Mouse (Mus musculus) frontal cortex, postnatal 10 days (tissue): Measurements from ENCODE around the gene Xrra1.
"Not testable (repeated sequence)": the region's sequence is repeated elsewhere in the genome, so short reads cannot be mapped to it uniquely, and the experiment has no call there.

Experiments used
- DNase-seq, 2 experiments: peaks; one replicate each; pipeline ENCODE4 v3.0.0; 2022; ENCODE audit warnings: low spot score in 2 of 2, mixed read lengths in 1 of 2

The Xrra1 gene

DNA sequence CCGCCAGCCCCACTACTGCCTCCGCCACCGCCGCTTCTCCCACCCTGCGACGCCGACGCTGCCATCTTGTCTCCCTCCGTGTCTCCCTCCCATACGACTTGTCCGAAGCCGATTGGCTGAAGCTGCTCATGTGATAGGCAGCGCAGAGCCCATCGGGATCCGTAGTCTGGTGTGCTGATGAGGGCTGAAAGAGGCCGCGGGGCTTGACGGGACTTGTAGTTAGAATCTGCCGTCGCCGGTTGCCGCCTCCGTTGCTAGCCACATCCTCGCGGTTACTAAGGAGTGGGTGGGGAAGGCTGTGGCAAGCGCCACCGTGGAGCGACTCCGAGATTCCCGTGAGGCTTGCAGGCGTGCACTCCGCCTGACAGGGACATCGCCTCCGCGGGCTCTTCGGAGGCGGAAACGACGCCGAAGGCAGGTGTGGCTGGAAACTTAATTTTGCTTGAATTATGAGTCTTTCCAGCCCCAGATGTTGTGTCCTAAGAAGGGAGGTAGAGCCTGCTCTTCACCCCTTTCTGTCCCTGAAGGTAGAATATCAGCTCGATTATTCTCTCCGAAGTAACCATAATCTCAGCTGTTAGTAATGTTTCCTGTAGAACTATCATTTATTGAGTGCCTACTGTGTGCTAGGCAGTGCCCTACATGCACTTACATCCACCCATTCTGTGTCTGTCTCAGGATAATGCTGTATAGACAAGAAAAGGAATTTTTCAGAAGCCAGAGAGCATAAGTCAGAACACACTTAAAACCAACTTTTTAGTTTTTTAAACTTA, at the start of gene Xrra1:
Gene Xrra1, plus strand, starts transcription at position 304 of the 773 bp plus-strand sequence.
- DNase-seq = peak; percentile 98

DNA sequence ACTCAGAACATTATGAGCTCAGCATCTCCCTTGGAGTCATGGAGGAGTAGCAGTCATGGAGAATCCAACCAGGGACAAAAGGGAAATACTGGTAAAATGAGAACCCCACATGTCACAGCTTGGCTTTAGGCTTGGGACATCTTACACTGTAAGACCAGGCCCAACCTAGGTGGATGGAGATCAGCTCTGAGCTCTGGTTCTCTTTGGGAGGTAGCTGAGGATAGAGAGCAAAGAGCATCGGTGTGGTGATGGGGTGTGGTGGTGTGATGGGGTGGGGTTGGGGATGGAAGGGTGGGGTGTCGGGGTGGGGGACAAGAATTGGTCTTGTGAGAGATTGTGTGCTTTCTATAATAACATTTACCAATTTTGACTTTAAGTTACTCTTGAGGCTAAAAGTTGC, 48.1 kb upstream of the Xrra1 start:
- no peak for DNase-seq

DNA sequence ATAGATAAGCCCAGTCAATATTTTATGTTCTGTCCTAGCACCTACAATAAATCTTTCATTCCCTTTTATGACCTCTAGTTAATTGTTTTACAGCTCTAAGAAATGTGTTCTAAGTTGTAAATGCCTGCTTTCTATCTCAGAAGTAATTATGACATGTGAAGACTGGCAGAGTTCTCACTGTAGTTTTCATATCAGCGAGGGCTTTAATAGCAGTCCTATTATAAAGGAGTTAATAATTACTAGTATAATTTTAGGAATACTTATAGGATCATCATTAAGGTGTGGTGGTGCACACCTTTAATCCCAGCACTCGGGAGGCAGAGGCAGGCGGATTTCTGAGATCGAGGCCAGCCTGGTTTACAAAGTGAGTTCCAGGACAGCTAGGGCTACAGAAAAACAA, 47.3 kb upstream of the Xrra1 start:
- DNase-seq = no peak

DNA sequence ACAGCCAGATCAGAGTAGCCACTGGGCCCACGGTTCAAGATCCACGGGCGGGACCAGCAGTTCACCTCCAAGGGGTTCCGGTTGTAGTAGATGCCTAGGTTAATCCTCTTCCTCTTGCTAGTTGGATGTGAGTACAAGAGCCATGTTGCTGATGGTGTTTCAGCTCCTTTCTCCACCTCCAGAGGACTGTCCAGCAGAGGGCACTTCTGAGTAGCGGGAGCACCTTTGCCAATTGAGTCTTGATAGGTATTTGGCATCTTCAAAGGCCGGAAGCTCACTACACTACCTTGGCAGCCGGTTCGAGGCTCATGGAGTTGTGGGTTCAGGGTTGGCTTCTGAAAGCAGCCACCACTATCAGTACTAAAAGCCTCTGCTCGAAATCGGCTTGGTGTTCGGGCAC, 45.5 kb upstream of the Xrra1 start:
- DNase-seq = no peak

DNA sequence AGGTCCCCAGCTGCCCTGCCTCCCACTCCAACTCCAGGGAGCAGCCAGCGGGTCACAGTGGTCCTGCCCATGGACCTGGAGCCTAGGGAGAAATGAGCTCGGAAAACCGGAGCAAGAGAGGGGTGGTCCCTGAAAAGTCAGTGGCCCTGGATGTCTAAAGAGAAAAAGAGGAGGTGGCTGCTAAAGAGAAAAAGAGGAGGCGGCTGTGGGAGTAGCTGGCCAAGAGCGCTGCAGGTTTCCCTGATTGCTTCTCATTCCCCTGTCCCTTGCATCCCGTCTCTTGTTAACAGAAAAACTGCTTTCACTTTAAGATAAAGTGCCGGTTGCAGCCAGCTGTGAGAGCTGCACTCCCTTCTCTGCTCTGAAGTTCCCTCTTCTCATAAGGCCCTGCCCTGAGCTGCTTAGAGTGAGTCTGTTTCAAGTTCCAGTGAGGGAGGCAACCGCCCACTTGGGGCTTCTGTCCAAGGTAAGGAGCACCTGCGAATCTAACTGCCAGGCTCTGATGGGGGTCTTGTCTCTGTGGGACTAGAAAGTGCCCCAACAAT, 40.7 kb upstream of the Xrra1 start:
- DNase-seq = not testable (repeated sequence)

DNA sequence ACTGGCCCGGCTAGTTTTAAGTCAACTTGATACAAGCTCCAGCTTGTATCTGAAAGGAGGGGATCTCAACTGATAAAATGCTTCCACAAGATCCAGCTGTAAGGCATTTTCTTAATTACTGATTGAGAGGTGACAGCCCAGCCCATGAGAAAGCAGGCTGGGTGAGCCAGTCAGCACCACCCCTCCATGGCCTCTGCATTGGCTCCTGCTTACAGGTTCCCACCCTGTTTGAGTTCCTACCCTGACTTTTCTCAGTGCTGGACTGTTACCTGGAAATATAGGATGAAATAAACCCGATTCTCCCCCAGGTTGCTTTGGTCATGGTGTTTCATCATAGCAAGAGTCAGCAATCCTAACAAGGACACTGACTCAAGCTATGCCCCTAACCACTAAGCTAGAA, 37.0 kb upstream of the Xrra1 start:
- DNase-seq = no peak

DNA sequence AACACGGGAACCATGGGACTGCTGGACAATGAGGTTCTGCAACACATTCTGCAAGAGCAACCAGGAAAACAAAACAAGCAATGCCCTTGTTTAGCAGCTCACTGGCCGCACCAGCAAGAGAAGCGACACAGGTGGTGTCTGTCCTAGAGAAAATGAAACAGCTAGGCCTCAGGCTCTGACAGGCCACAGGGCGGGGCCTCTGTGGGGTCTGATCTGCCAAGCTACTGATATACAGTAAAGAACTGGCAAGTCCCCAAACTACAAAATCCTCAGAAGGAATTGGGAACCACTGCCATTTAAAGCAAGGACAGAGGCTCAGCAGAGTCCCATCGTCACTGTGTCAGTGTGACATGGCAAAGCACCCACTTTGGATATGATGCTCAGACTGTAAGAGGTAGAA, 36.5 kb upstream of the Xrra1 start:
- DNase-seq = no peak

DNA sequence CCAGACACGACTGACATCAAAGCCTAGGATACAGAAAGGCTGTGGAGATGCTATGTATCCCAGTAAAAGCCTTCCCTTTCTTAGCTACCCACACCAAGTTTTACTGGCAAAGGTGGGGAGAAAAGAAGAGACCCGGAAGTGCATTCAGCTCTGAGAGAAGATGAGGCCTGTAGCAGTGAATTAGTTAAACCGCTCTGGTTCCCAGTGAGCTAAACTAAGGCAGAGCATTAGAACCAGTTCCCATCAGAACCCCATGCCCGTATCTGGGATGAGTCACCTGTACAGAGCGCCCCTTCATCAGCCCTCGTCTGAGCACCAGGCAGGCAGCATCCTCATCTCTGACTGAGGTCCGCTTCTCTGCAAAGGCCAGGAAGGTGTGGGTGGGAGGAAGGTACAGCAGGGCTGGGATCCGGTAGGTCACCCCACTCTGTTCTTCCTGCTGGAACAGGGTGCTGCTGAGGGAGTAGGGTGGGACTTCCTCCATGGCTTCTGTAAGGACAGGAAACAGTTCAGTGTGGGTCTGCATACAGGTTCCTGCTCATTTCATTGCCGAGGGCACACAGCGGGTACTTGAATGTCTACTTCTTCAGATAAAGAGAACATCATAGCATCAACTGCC, 35.8 kb upstream of the Xrra1 start:
- DNase-seq = no peak

DNA sequence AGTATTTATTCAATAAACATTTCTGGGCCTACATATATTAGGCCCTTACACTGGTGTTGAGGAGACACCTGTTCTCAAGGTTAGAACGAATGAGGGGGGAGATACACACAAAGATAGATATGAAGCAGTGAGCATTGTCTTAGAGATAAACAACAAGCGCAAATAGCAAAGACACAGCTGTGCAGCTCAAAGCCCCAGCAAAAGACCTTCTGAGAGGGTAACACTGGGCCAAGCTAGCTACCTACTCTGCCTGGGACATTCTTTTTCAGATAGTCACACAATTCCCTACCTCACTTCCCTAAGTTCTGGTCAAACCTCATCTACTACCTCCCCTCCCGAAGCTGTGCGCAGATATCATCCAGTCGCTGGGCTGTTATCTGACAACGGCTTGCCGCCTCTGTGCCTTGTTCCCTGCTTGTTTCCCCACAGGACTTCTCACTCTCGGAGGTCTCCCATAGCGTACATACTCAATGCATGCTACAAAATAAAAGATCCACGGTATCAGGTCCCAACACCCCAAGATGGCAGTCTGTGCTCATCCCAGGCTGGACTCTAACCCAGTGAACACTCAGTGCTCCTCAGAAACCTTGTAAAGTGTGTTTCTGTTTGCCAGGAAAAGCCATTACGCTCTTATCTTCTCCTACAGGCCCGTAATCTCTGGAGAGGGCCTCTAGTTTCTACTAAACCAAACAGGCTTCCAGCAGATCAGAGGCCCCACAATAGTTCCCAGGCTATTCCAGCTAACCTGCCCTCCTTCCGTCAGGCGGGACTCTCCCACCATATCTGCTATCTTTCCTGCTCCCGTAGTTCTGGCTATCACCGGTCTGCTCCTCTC, 34.0 kb upstream of the Xrra1 start:
- no peak for DNase-seq

DNA sequence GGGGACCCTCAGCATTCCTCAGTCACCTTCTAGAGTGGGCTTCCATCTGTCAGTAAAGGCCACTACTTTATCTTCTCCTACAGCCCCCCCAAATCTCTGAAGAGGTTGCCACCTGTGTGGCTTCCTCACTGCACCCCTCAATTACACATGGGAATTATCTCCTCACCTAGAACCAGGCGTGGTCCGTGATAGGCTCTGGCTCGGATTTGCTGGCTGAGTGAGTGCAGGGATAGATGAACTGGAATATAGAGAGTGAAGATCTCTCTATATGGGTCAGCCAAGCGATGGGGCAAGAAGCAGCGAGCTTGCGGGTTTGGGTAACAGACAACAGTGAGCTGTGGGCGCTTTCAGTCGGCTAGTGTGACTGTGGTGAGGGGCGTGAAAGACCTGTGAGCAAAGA, 33.4 kb upstream of the Xrra1 start:
- no peak for DNase-seq

DNA sequence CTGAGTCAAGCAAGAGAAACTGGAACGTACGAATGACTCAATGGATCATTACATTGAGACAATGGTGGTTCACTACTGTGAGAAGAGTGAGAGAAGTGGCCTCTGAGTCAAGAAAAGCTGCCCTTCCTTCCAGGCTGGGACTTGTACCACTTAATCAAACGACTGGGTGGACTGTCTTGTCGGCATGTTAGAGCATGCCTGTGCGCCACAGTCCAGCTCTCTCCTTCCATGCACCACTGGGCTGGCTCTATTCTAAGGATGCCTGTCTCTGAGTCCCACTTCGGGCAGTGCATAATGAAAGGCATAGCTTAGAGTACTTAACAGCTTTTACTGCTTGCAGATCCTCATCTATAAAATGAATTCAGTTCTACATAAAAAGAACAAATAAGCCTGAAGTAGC, 32.8 kb upstream of the Xrra1 start:
- DNase-seq = no peak

DNA sequence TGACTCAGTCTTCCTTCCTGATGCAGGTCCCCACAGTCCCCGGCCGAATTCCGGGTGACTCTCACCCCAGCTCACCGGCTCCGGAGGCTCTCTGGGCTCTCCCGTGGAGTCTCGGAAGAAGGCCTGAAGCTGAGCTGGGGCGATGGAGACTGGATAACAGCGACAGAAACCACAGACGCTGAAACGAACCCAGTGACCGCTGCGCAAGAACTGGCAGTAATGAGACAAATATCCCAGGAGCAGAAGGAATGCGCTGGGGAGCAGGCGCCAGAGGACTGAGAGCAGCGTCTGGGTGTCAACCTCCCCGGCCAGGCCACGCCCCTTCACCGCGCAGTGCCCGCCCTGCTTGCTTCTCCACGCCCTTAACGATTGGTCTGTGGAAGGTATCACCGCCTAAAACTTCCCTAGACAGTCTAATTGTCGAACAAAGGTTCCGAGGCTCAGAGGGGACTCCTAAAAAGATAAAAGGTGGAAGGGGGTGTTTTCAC, 30.8 kb upstream of the Xrra1 start, which contains the start of gene Neu3:
Gene Neu3, minus strand, starts transcription at position 335 of the 488 bp plus-strand sequence.
- peak; percentile 83 to 87 for DNase-seq

DNA sequence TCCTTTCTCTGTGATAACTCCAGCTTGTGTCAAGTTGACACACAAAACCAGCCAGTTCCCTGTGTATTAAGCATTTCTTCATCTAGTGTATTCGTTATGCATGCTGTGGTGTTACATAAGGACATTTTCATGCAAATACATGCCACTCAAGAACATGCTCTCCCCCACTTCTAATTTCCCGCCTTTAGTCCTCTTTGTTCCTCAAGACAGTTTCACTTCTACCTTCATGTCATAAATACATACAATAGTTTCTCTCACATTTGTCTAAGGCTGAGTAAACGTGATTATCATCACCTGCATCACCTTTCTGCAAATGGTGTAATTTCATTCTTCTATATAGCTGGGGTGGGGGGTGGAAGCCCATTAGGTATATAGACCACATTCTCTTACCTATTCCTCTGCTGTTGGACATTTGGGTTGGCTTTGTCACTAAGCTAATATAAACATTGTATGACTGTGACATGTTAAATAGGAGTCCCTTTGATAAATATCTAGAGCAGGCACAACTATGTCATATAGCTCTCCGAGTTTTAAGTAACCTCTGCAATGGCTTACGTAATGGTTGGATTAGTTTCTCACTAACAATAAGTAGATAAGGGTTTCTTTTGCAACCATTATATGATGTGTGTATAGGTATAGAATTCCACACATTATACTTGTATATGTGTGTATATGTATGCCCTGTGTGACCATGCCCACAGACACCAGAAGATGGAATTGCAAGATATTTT, 25.6 kb upstream of the Xrra1 start:
- no peak for DNase-seq

DNA sequence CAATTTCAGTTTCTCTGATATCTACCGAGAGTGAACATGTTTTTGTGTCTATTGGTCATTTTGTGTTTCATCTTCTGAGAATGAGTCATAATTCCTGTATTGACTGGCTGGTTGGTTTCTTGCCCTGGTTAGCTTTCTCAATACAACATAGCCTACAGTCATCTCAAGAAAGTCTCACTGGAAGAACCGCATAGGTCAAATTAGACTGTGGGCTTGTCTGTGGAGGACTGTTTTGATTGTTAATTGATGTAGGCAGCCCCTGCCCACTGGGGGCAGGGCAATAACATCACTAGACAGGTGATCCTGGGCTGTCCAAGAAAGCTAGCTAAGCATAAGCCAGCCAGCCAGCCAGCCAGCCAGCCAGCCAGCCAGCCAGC, 25.1 kb upstream of the Xrra1 start:
- no peak for DNase-seq

DNA sequence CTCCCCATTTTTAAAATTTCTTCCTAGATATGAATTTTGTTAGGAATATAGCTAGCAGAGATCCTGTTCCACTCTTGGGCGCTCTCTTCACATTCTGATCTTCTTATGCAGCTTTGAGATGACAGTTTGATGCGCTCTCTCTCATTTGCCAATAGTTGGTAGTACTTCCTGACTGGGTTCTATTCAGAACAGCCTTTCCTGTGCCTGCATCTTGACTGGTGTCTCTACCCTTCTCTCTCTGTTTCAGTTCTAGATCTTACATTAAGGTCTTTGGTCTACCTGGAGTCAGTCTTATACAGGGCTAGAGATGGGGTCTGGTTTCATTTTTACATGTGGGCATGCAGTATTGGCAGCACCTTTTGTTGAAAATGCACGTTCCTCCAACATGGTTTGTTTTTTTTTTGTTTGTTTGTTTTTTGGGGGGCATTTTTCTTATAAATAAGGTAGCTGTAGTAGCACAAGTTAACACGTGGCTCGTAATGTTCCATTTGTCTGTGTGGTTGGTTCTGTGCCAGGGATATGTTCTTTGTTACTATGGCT, 24.5 kb upstream of the Xrra1 start:
- no peak for DNase-seq

DNA sequence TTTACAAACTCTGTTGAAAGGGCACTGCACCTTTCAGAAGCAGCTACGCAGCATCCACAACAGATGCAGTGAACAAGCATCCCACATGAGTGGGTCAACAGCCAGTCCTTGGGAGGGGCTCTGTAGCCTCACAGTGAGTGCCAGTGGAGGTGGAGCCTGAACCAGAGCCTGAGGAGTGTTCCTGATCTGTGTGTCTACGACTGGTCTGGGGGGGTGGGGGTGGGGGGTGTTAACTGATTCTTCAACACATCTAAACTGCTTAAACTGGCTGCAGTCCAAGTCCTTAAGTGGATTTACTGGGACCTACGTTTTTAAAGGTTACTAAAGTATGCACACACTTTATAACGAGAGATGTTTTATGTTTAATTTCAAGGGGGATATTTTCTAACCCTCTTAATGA, 22.1 kb upstream of the Xrra1 start:
- no peak for DNase-seq

DNA sequence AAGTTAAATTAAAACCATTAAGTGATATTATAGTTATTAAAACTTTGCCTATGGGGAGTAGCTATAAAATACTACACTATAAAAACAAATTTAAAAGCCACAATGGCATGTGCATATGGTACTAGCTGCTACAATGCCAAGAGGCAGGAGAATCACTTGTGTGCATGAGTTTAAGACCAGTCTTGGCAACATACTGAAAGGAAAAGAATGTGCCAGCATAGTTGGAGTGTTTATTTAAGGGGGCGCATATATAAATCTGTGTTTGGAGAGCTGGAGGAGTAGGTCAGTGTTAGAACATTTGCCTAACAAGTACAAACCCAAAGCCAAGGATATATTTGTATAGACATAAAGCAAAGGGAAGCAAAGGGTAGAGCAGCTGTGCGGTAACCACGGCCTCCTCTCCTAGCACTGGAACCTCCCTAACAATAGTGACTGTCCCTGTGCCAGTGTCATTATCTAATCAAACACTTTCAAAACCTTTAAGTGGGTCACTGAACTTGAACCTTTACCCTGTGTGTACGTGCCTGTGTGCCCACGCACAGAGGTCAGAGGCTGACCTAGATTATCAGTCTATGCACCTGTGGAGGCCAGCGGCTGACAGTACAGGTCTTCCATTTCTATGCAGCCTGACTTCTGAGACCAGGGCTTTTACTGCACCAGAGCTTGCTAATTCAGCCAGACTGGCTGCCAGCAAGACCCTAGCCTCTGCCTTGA, 21.4 kb upstream of the Xrra1 start:
- no peak for DNase-seq

DNA sequence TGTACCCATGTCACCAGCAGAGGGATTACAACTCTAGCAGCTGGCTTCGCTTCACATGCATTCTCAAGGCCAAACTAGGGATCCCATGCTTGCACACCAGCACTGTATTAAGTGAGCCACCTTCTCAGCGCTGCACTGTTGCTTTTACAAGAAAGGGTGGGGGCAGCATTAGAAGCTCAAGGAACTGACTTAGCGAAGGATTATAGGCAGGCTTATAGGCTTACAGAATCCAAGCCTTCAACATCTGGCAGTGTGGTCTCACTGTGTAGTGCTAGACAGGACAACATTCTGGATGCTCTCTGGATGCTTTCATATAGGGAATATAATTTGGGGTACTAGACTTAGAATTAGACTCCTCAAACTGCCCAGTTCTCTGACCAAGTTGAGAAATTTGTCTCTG, 20.7 kb upstream of the Xrra1 start:
- DNase-seq = no peak

DNA sequence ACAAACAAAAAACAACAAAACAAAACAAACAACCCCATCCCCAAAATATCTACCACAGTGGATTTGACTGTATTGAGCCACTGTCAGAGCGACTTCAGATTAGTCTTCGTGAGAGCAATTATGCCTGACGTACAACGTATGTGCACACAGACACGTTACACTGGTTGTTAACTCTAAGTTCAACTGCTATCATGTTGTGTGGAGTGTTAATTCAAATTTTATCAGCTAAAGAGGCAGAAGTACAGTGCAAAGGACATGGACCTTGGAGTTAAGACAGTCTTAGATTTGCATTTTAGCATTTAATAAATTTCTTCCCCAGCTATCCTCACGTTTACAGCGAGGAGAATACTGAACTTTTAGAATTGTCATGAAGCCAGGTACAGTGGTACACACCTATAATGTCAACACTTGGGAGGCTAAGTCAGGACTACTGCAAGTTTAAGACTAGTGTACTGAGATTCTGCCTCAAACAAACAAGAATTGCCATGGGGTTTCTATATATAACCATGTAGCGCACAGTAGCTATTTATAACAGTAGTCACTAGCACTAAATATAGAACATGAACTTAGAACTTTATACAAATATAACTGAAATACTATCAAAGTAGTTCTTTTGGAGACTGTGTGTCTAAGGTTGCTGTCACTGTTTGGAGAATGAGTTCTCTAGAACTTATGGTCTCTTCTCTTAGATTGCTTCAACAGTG, 13.2 kb upstream of the Xrra1 start:
- DNase-seq = no peak

DNA sequence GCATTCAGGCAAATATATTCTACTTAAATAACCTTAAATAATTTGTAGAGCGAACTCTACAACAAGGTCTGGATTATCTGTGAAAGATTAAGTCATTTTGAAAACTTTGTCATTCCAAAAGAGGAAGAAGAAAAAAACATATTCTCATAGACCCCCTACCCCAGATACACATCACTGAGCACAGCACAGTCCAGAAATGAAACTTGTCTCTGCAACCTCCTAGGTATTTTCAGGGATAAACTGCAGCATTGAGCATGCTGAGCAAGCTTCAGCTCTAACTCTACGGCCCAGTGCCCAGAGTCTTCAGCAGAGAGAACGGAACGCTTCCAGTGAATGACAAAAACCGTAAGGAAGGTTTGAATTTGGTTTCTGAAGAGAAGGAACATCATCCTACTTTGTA, 8.4 kb upstream of the Xrra1 start:
- DNase-seq = no peak
